Mouse (Mus musculus) midbrain, postnatal 0 days (tissue): Measurements from ENCODE around the gene Olfr806. TPM values are rescaled to one million over a fixed set of nuclear protein-coding genes. Genes with fewer than 3 reads are reported as not detected.

ENCODE experiments used
- ATAC-seq: fragments of 200-750 bp; cut with Nextera tagmentation; 2 replicates; pipeline ENCODE4 v1.8.0; 2017; ENCODE audit warnings: moderate number of reproducible peaks, mild to moderate bottlenecking, moderate TSS enrichment, moderate library complexity; ENCODE audit not compliant: low FRiP score
- DNase-seq: peaks from one replicate; pipeline ENCODE4 v3.0.0-alpha.2; 2015; ENCODE audit warnings: low spot score
- H3K27ac ChIP-seq: fragments of 300-500 bp; sonication (generic); 2 replicates; pipeline ENCODE4 v1.5.1; 2014; ENCODE audit warnings: low read depth, mild to moderate bottlenecking, low read length, mixed read lengths
- H3K27me3 ChIP-seq: fragments of 300-500 bp; sonication (generic); 2 replicates; pipeline ENCODE4 v1.6.1; 2014; ENCODE audit warnings: low read length, control low read depth, mixed read lengths; ENCODE audit not compliant: insufficient read depth
- H3K36me3 ChIP-seq: fragments of 300-500 bp; sonication (generic); 2 replicates; pipeline ENCODE4 v1.6.1; 2014; ENCODE audit warnings: low read length, control low read depth, mixed read lengths; ENCODE audit not compliant: insufficient read depth
- H3K4me1 ChIP-seq: fragments of 300-500 bp; sonication (generic); 2 replicates; pipeline ENCODE4 v1.6.1; 2014; ENCODE audit warnings: mild to moderate bottlenecking, control low read depth, antibody characterized with exemption, low read length, mixed read lengths; ENCODE audit not compliant: insufficient read depth
- H3K4me2 ChIP-seq: fragments of 300-500 bp; sonication (generic); 2 replicates; pipeline ENCODE4 v1.6.1; 2014; ENCODE audit warnings: low read depth, mild to moderate bottlenecking, low read length, mixed read lengths; ENCODE audit not compliant: poor library complexity, severe bottlenecking
- H3K4me3 ChIP-seq: fragments of 300-500 bp; sonication (generic); 2 replicates; pipeline ENCODE4 v1.5.1; 2014; ENCODE audit warnings: low read depth, mild to moderate bottlenecking, low read length, moderate library complexity
- H3K9ac ChIP-seq: fragments of 300-500 bp; sonication (generic); replicated peaks from 2 replicates; pipeline ENCODE4 v1.6.1; 2014; ENCODE audit warnings: mild to moderate bottlenecking, low read length, moderate library complexity, mixed read lengths; ENCODE audit not compliant: poor library complexity, severe bottlenecking
- H3K9me3 ChIP-seq: fragments of 300-500 bp; sonication (generic); 2 replicates; pipeline ENCODE4 v1.6.1; 2016; ENCODE audit warnings: low read length, control low read depth
- CTCF ChIP-seq: IDR thresholded peaks from 2 replicates; pipeline ENCODE4 v1.5.1; 2016; ENCODE audit warnings: antibody characterized with exemption, mild to moderate bottlenecking
- WGBS: fragments of 180-500 bp; shearing (Covaris S2); extraction: QIAGEN DNeasy Blood & Tissue Kit; methylation state at CpG from one replicate; pipeline ENCODE4 v1.1.7; 2014; 5-methylcytosine and 5-hydroxymethylcytosine counted together
- microRNA-seq: library from miRNA; unstranded; fragments of <30 nt; microRNA quantifications from one replicate; pipeline ENCODE4, GENCODE M21; 2016; ENCODE audit warnings: borderline number of aligned reads
- polyA plus RNA-seq: library from polyadenylated mRNA; unstranded; fragments of >200 nt; fragmentation: Nextera tagmentation; extraction: Ambion mirVana; gene quantifications from 2 replicates; pipeline ENCODE4 v1.2.1, GENCODE M21; 2015
- total RNA-seq: library from RNA; depleted of rRNA; stranded (reverse); fragments of >200 nt; gene quantifications from 2 replicates; pipeline ENCODE4 v1.2.3, GENCODE M21; 2014; rRNA removed

The Olfr806 gene
- total and polyA plus RNA-seq, 2 experiments from 2014 or later: not detected

- Histone ChIP-seq H3K4me1 (no peaks in the 10 kb centered on the region), H3K4me3 (no peak within 1 kb of the TSS), H3K36me3 (no peaks in the 10 kb centered on the region), H3K4me2 (no peak within 1 kb of the TSS), H3K9me3 (no peaks in the 10 kb centered on the region), H3K27me3 (no peaks in the 10 kb centered on the region), H3K27ac (no peak within 1 kb of the TSS), H3K9ac (no peak within 1 kb of the TSS)
- ATAC-seq (no peak), DNase-seq (no peak)
- TF ChIP-seq CTCF: no peak
These were observed 38.8 kb downstream of the Olfr806 start, which contains the start of gene Olfr804 for GRCm38 (mm10) chr10:129702910-129703309. Gene Olfr804, plus strand, starts transcription at chr10:129703210.

GRCm38 (mm10) chr10:129694186-129694585 is 47.5 kb downstream of the Olfr806 start, which contains the start of gene Olfr803:
Gene Olfr803, minus strand, starts transcription at chr10:129694286.
- ATAC-seq (no peak), DNase-seq (no peak)
- H3K9me3 ChIP-seq: no peaks in the 10 kb centered on the region
- no peaks in the 10 kb centered on the region for H3K4me1 ChIP-seq
- H3K9ac ChIP-seq: no peak within 1 kb of the TSS
- H3K27me3 ChIP-seq: no peaks in the 10 kb centered on the region
- WGBS: 80% methylated on average over 2 of the region's 2 CpGs
- no peak within 1 kb of the TSS for H3K4me3 ChIP-seq
- H3K4me2 ChIP-seq: no peak within 1 kb of the TSS
- no peak within 1 kb of the TSS for H3K27ac ChIP-seq
- no peaks in the 10 kb centered on the region for H3K36me3 ChIP-seq
- no peak for TF ChIP-seq CTCF

GRCm38 (mm10) chr10:129688069-129688468 is 53.7 kb downstream of the Olfr806 start, which contains the start of gene Olfr802:
Gene Olfr802, minus strand, starts transcription at chr10:129688169.
- Histone ChIP-seq H3K27ac (no peak within 1 kb of the TSS), H3K4me2 (no peak within 1 kb of the TSS), H3K9ac (no peak within 1 kb of the TSS), H3K4me3 (no peak within 1 kb of the TSS), H3K36me3 (no peaks in the 10 kb centered on the region), H3K27me3 (no peaks in the 10 kb centered on the region), H3K4me1 (no peaks in the 10 kb centered on the region), H3K9me3 (no peaks in the 10 kb centered on the region)
- no peak for TF ChIP-seq CTCF
- no peak for ATAC-seq
- DNase-seq: no peak
- 47% methylated on average over 1 of the region's 1 CpGs for WGBS

Small RNAs within 50 kb of the gene (microRNA-seq; reads per million reads assigned to microRNA genes)
- gene Gm24485: not detected

Other genes with a start within 250 kb of the Olfr806 start
- gene Olfr790, start 243.4 kb downstream of the Olfr806 start, total RNA-seq: not detected in 2 replicates
- gene Olfr790, start 243.4 kb downstream of the Olfr806 start, polyA plus RNA-seq: not detected in 2 replicates
- gene Olfr791, start 220.1 kb downstream of the Olfr806 start, total RNA-seq: not detected in 2 replicates
- not detected in 2 replicates for gene Olfr791, start 220.1 kb downstream of the Olfr806 start, polyA plus RNA-seq
- not detected in 2 replicates for gene Olfr792, start 202.8 kb downstream of the Olfr806 start, total RNA-seq
- not detected in 2 replicates for gene Olfr792, start 202.8 kb downstream of the Olfr806 start, polyA plus RNA-seq
- gene Olfr794, start 174.3 kb downstream of the Olfr806 start, total RNA-seq: not detected in 2 replicates
- not detected in 2 replicates for gene Olfr794, start 174.3 kb downstream of the Olfr806 start, polyA plus RNA-seq
- not detected in 2 replicates for gene Olfr796, start 129.4 kb downstream of the Olfr806 start, total RNA-seq
- not detected in 2 replicates for gene Olfr796, start 129.4 kb downstream of the Olfr806 start, polyA plus RNA-seq
- not detected in 2 replicates for gene Olfr798, start 114.0 kb downstream of the Olfr806 start, total RNA-seq
- gene Olfr798, start 114.0 kb downstream of the Olfr806 start, polyA plus RNA-seq: not detected in 2 replicates
- gene Olfr799, start 104.4 kb downstream of the Olfr806 start, total RNA-seq: not detected in 2 replicates
- not detected in 2 replicates for gene Olfr799, start 104.4 kb downstream of the Olfr806 start, polyA plus RNA-seq
- gene Olfr800, start 84.2 kb downstream of the Olfr806 start, total RNA-seq: not detected in 2 replicates
- not detected in 2 replicates for gene Olfr800, start 84.2 kb downstream of the Olfr806 start, polyA plus RNA-seq
- gene Olfr801, start 68.1 kb downstream of the Olfr806 start, total RNA-seq: not detected in 2 replicates
- not detected in 2 replicates for gene Olfr801, start 68.1 kb downstream of the Olfr806 start, polyA plus RNA-seq
- not detected in 2 replicates for gene Olfr802, start 53.8 kb downstream of the Olfr806 start, total RNA-seq
- 0.04 and 0.11 TPM in 2 replicates for gene Olfr802, start 53.8 kb downstream of the Olfr806 start, polyA plus RNA-seq
- gene Olfr803, start 47.6 kb downstream of the Olfr806 start, total RNA-seq: not detected in 2 replicates
- not detected in 2 replicates for gene Olfr803, start 47.6 kb downstream of the Olfr806 start, polyA plus RNA-seq
- gene Olfr804, start 38.7 kb downstream of the Olfr806 start, total RNA-seq: not detected in 2 replicates
- not detected in 2 replicates for gene Olfr804, start 38.7 kb downstream of the Olfr806 start, polyA plus RNA-seq
- gene Olfr805, start 12.5 kb downstream of the Olfr806 start, total RNA-seq: not detected in 2 replicates
- not detected in 2 replicates for gene Olfr805, start 12.5 kb downstream of the Olfr806 start, polyA plus RNA-seq
- gene Olfr807, start 15.9 kb upstream of the Olfr806 start, total RNA-seq: not detected in 2 replicates
- gene Olfr807, start 15.9 kb upstream of the Olfr806 start, polyA plus RNA-seq: not detected in 2 replicates
- not detected in 2 replicates for gene Olfr808, start 23.6 kb upstream of the Olfr806 start, total RNA-seq
- gene Olfr808, start 23.6 kb upstream of the Olfr806 start, polyA plus RNA-seq: not detected in 2 replicates
- not detected in 2 replicates for gene Olfr809, start 32.7 kb upstream of the Olfr806 start, total RNA-seq
- not detected in 2 replicates for gene Olfr809, start 32.7 kb upstream of the Olfr806 start, polyA plus RNA-seq
- not detected in 2 replicates for gene Olfr810, start 53.0 kb upstream of the Olfr806 start, total RNA-seq
- not detected in 2 replicates for gene Olfr810, start 53.0 kb upstream of the Olfr806 start, polyA plus RNA-seq
- gene Olfr811, start 62.5 kb upstream of the Olfr806 start, total RNA-seq: not detected in 2 replicates
- gene Olfr811, start 62.5 kb upstream of the Olfr806 start, polyA plus RNA-seq: not detected in 2 replicates
- gene Olfr812, start 104.2 kb upstream of the Olfr806 start, total RNA-seq: not detected in 2 replicates
- gene Olfr812, start 104.2 kb upstream of the Olfr806 start, polyA plus RNA-seq: not detected in 2 replicates
- not detected in 2 replicates for gene Olfr813, start 113.4 kb upstream of the Olfr806 start, total RNA-seq
- gene Olfr813, start 113.4 kb upstream of the Olfr806 start, polyA plus RNA-seq: not detected in 2 replicates
- gene Olfr814, start 137.9 kb upstream of the Olfr806 start, total RNA-seq: not detected in 2 replicates
- gene Olfr814, start 137.9 kb upstream of the Olfr806 start, polyA plus RNA-seq: not detected in 2 replicates
- not detected in 2 replicates for gene Olfr815, start 163.9 kb upstream of the Olfr806 start, total RNA-seq
- gene Olfr815, start 163.9 kb upstream of the Olfr806 start, polyA plus RNA-seq: not detected in 2 replicates
- gene Olfr816, start 173.7 kb upstream of the Olfr806 start, total RNA-seq: not detected in 2 replicates
- not detected in 2 replicates for gene Olfr816, start 173.7 kb upstream of the Olfr806 start, polyA plus RNA-seq
- not detected in 2 replicates for gene Olfr818, start 207.2 kb upstream of the Olfr806 start, total RNA-seq
- not detected in 2 replicates for gene Olfr818, start 207.2 kb upstream of the Olfr806 start, polyA plus RNA-seq
- not detected in 2 replicates for gene Olfr819, start 225.3 kb upstream of the Olfr806 start, total RNA-seq
- not detected in 2 replicates for gene Olfr819, start 225.3 kb upstream of the Olfr806 start, polyA plus RNA-seq
- gene Olfr247, start 234.2 kb upstream of the Olfr806 start, total RNA-seq: not detected in 2 replicates
- gene Olfr247, start 234.2 kb upstream of the Olfr806 start, polyA plus RNA-seq: not detected in 2 replicates
- gene Gm10310, start 243.1 kb upstream of the Olfr806 start, total RNA-seq: not detected in 2 replicates
- gene Gm10310, start 243.1 kb upstream of the Olfr806 start, polyA plus RNA-seq: not detected in 2 replicates